Mouse (Mus musculus): ENCODE measurements at regions not wholly inside any gene's neighbourhood (a gene's known extent, or its start where the extent isn't known, plus 50 kb on each side); places are given as distances from the start of the nearest gene placed in this dataset.
"Not testable (repeated sequence)": the region's sequence is repeated elsewhere in the genome, so short reads cannot be mapped to it uniquely, and the experiment has no call there.

- DNase-seq, result no peak
Measured at GRCm38 (mm10) chr19:59516957-59517356, 58.8 kb downstream of the Emx2 start.

- no peak for DNase-seq
Measured at GRCm38 (mm10) chr19:59519156-59519555, 61.0 kb downstream of the Emx2 start.

- no peak for DNase-seq
Measured at GRCm38 (mm10) chr19:59522176-59522575, 64.0 kb downstream of the Emx2 start.

GRCm38 (mm10) chr19:59523356-59523755 is 65.2 kb downstream of the Emx2 start:
- DNase-seq, result no peak

GRCm38 (mm10) chr19:59564101-59564500 is 105.9 kb downstream of the Emx2 start:
- DNase-seq, result no peak

GRCm38 (mm10) chr19:59568907-59569306 is 110.7 kb downstream of the Emx2 start:
- DNase-seq, result no peak

GRCm38 (mm10) chr19:59569590-59569989 is 111.4 kb downstream of the Emx2 start:
- not testable (repeated sequence) for DNase-seq

GRCm38 (mm10) chr19:59574346-59574745 is 116.2 kb downstream of the Emx2 start:
- DNase-seq, result no peak

- no peak for DNase-seq
Measured at GRCm38 (mm10) chr19:59577886-59578285, 119.7 kb downstream of the Emx2 start.

GRCm38 (mm10) chr19:59579676-59580075 is 121.5 kb downstream of the Emx2 start:
- no peak for DNase-seq

GRCm38 (mm10) chr19:59585835-59586234 is 127.7 kb downstream of the Emx2 start:
- no peak for DNase-seq

- no peak for DNase-seq
Measured at GRCm38 (mm10) chr19:59587303-59587702, 129.1 kb downstream of the Emx2 start.

- DNase-seq, result no peak
Measured at GRCm38 (mm10) chr19:59588068-59588522, 129.9 kb downstream of the Emx2 start.

- no peak for DNase-seq
Measured at GRCm38 (mm10) chr19:59590021-59590420, 131.8 kb downstream of the Emx2 start.

- no peak for DNase-seq
Measured at GRCm38 (mm10) chr19:59592060-59592459, 133.9 kb downstream of the Emx2 start.

GRCm38 (mm10) chr19:59624288-59624795 is 166.2 kb downstream of the Emx2 start:
- DNase-seq, result no peak

GRCm38 (mm10) chr19:59627681-59628080 is 169.5 kb downstream of the Emx2 start:
- DNase-seq, result no peak

GRCm38 (mm10) chr19:59628296-59629160 is 170.4 kb downstream of the Emx2 start:
- no peak for DNase-seq

- no peak for DNase-seq
Measured at GRCm38 (mm10) chr19:59629161-59629445, 170.9 kb downstream of the Emx2 start.

- DNase-seq, result no peak
Measured at GRCm38 (mm10) chr19:59630095-59630494, 171.9 kb downstream of the Emx2 start.

GRCm38 (mm10) chr19:59630706-59631105 is 172.5 kb downstream of the Emx2 start:
- DNase-seq, result no peak

- no peak for DNase-seq
Measured at GRCm38 (mm10) chr19:59631541-59631940, 173.4 kb downstream of the Emx2 start.

GRCm38 (mm10) chr19:59636271-59636670 is 178.1 kb downstream of the Emx2 start:
- no peak for DNase-seq

- no peak for DNase-seq
Measured at GRCm38 (mm10) chr19:59642606-59643005, 184.4 kb downstream of the Emx2 start.

GRCm38 (mm10) chr19:59646231-59646630 is 188.1 kb downstream of the Emx2 start:
- no peak for DNase-seq
